Mouse (Mus musculus): ENCODE results near the gene Foxo3.

DNA sequence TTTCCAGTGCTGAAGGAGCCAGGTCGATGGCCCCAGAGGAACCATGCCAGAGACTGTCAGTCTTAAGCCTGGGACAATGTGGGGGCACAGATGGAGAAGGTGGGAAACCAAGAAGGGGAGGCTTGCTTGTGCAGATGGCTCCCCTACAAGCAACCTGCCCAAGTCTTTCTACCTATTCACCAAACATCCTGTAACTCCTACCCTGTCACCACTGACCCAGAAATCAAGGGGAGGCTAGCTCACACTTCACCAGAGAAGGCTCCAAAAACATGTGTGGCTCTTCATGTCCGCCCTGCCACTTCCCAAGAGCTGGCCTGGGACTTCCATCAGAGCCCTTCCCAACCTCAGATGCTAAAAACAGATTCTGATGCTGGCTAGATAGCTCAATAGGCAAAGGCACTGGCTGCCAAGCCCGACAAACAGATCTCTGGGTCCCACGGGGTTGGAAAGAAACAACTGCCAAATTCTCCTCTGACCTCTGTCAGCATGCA lies 48.8 kb downstream of the Foxo3 start:
- TF ChIP-seq CTCF (IDR thresholded peaks at IDR 0.05; ENCODE audit: low read depth) (no peak), EP300 (optimal IDR thresholded peaks at IDR 0.05) (no peak)

All from stomach, postnatal 0 days (tissue).